Mouse (Mus musculus): ENCODE data around the gene Pde6d.

GRCm38 (mm10) chr1:86551877-86552276 lies 30.6 kb downstream of the Pde6d start:
- TF ChIP-seq GATA1 (IDR thresholded peaks at IDR 0.05; ENCODE audit: low read length) (no peak), TAL1 (IDR thresholded peaks at IDR 0.05; ENCODE audit: low read length) (no peak)

Measured in erythroblast, embryonic 14.5 days (primary cell).